Mouse (Mus musculus): ENCODE data around the gene Polr1a. TPM values are rescaled to one million over a fixed set of nuclear protein-coding genes. Genes with fewer than 3 reads are reported as not detected.
"Not testable (repeated sequence)": the region's sequence is repeated elsewhere in the genome, so short reads cannot be mapped to it uniquely, and the experiment has no call there.

The Polr1a gene
- polyA plus RNA-seq, 1 experiment from 2014 or later, result 35.6 TPM

GRCm38 (mm10) chr6:71911686-71912450 lies 3.0 kb downstream of the Polr1a start:
- no peak overlapping the region for H3K9ac ChIP-seq (replicated peaks; ENCODE audit: low read length)
- H3K36me3 ChIP-seq (ENCODE audit: insufficient read depth, low read length), result peaks cover 30% of the 10 kb centered on the region
- 75% methylated on average over 5 of the region's 5 CpGs for WGBS
- H3K4me1 ChIP-seq (ENCODE audit: insufficient read depth, low read length), result peaks cover 12% of the 10 kb centered on the region; the same call in 1 of the 2 replicates
- H3K27ac ChIP-seq (ENCODE audit: low read length), result no peak overlapping the region
- H3K27me3 ChIP-seq (ENCODE audit: insufficient read depth, low read length), result no peaks in the 10 kb centered on the region
- no peaks in the 10 kb centered on the region for H3K9me3 ChIP-seq (ENCODE audit: low read length)
- no peak overlapping the region for H3K4me3 ChIP-seq (ENCODE audit: low read length)
- no peak overlapping the region for H3K4me2 ChIP-seq (replicated peaks; ENCODE audit: low read depth, low read length)
- no peak for ATAC-seq (ENCODE audit: low FRiP score, low TSS enrichment)

GRCm38 (mm10) chr6:71920752-71921151 lies 11.9 kb downstream of the Polr1a start:
- Histone ChIP-seq H3K36me3 (ENCODE audit: insufficient read depth, low read length) (peaks cover 51% of the 10 kb centered on the region), H3K4me3 (ENCODE audit: low read length) (no peak overlapping the region), H3K4me1 (ENCODE audit: insufficient read depth, low read length) (no peaks in the 10 kb centered on the region), H3K27ac (ENCODE audit: low read length) (no peak overlapping the region), H3K9ac (replicated peaks; ENCODE audit: low read length) (no peak overlapping the region), H3K4me2 (replicated peaks; ENCODE audit: low read depth, low read length) (no peak overlapping the region), H3K27me3 (ENCODE audit: insufficient read depth, low read length) (no peaks in the 10 kb centered on the region), H3K9me3 (ENCODE audit: low read length) (no peaks in the 10 kb centered on the region)
- ATAC-seq (ENCODE audit: low FRiP score, low TSS enrichment), result no peak
- 97% methylated on average over 7 of the region's 7 CpGs for WGBS

GRCm38 (mm10) chr6:71925233-71925632 lies 16.4 kb downstream of the Polr1a start:
- H3K4me2 ChIP-seq (replicated peaks; ENCODE audit: low read depth, low read length); H3K27ac ChIP-seq (ENCODE audit: low read length); ATAC-seq (ENCODE audit: low FRiP score, low TSS enrichment); H3K4me3 ChIP-seq (ENCODE audit: low read length); H3K4me1 ChIP-seq (ENCODE audit: insufficient read depth, low read length); H3K9me3 ChIP-seq (ENCODE audit: low read length); H3K9ac ChIP-seq (replicated peaks; ENCODE audit: low read length); H3K27me3 ChIP-seq (ENCODE audit: insufficient read depth, low read length): not testable (repeated sequence)
- H3K36me3 ChIP-seq (ENCODE audit: insufficient read depth, low read length), result peaks cover 51% of the 10 kb centered on the region
- 90% methylated on average over 5 of the region's 5 CpGs for WGBS

- no peak overlapping the region for H3K4me3 ChIP-seq (ENCODE audit: low read length)
- no peaks in the 10 kb centered on the region for H3K27me3 ChIP-seq (ENCODE audit: insufficient read depth, low read length)
- no peak for ATAC-seq (ENCODE audit: low FRiP score, low TSS enrichment)
- peaks cover 64% of the 10 kb centered on the region for H3K36me3 ChIP-seq (ENCODE audit: insufficient read depth, low read length)
- no peaks in the 10 kb centered on the region for H3K4me1 ChIP-seq (ENCODE audit: insufficient read depth, low read length)
- no peaks in the 10 kb centered on the region for H3K9me3 ChIP-seq (ENCODE audit: low read length)
- H3K4me2 ChIP-seq (replicated peaks; ENCODE audit: low read depth, low read length), result no peak overlapping the region
- no peak overlapping the region for H3K27ac ChIP-seq (ENCODE audit: low read length)
- no peak overlapping the region for H3K9ac ChIP-seq (replicated peaks; ENCODE audit: low read length)
Observed at GRCm38 (mm10) chr6:71927911-71928310, 19.1 kb downstream of the Polr1a start.

GRCm38 (mm10) chr6:71930053-71930452 lies 21.2 kb downstream of the Polr1a start:
- Histone ChIP-seq H3K9ac (replicated peaks; ENCODE audit: low read length) (no peak overlapping the region), H3K27ac (ENCODE audit: low read length) (no peak overlapping the region), H3K4me1 (ENCODE audit: insufficient read depth, low read length) (no peaks in the 10 kb centered on the region), H3K4me2 (replicated peaks; ENCODE audit: low read depth, low read length) (no peak overlapping the region), H3K9me3 (ENCODE audit: low read length) (no peaks in the 10 kb centered on the region), H3K27me3 (ENCODE audit: insufficient read depth, low read length) (no peaks in the 10 kb centered on the region), H3K4me3 (ENCODE audit: low read length) (no peak overlapping the region), H3K36me3 (ENCODE audit: insufficient read depth, low read length) (peaks cover 64% of the 10 kb centered on the region)
- WGBS, result 84% methylated on average over 10 of the region's 10 CpGs
- no peak for ATAC-seq (ENCODE audit: low FRiP score, low TSS enrichment)

GRCm38 (mm10) chr6:71930830-71931437 lies 22.1 kb downstream of the Polr1a start:
- Histone ChIP-seq H3K36me3 (ENCODE audit: insufficient read depth, low read length) (peaks cover 59% of the 10 kb centered on the region), H3K27ac (ENCODE audit: low read length) (no peak overlapping the region), H3K4me3 (ENCODE audit: low read length) (no peak overlapping the region), H3K9ac (replicated peaks; ENCODE audit: low read length) (no peak overlapping the region), H3K9me3 (ENCODE audit: low read length) (no peaks in the 10 kb centered on the region), H3K4me1 (ENCODE audit: insufficient read depth, low read length) (no peaks in the 10 kb centered on the region), H3K4me2 (replicated peaks; ENCODE audit: low read depth, low read length) (no peak overlapping the region), H3K27me3 (ENCODE audit: insufficient read depth, low read length) (no peaks in the 10 kb centered on the region)
- ATAC-seq (ENCODE audit: low FRiP score, low TSS enrichment), result no peak
- 83% methylated on average over 12 of the region's 12 CpGs for WGBS

- Histone ChIP-seq H3K27me3 (ENCODE audit: insufficient read depth, low read length) (no peaks in the 10 kb centered on the region), H3K9me3 (ENCODE audit: low read length) (no peaks in the 10 kb centered on the region), H3K4me3 (ENCODE audit: low read length) (no peak overlapping the region), H3K4me2 (replicated peaks; ENCODE audit: low read depth, low read length) (no peak overlapping the region), H3K27ac (ENCODE audit: low read length) (no peak overlapping the region), H3K9ac (replicated peaks; ENCODE audit: low read length) (no peak overlapping the region), H3K36me3 (ENCODE audit: insufficient read depth, low read length) (peaks cover 60% of the 10 kb centered on the region), H3K4me1 (ENCODE audit: insufficient read depth, low read length) (no peaks in the 10 kb centered on the region)
- WGBS, result 71% methylated on average over 5 of the region's 5 CpGs
- ATAC-seq (ENCODE audit: low FRiP score, low TSS enrichment), result no peak
Observed at GRCm38 (mm10) chr6:71932347-71932746, 23.5 kb downstream of the Polr1a start.

- Histone ChIP-seq H3K36me3 (ENCODE audit: insufficient read depth, low read length) (peaks cover 68% of the 10 kb centered on the region), H3K4me3 (ENCODE audit: low read length) (no peak overlapping the region), H3K9ac (replicated peaks; ENCODE audit: low read length) (no peak overlapping the region), H3K4me1 (ENCODE audit: insufficient read depth, low read length) (no peaks in the 10 kb centered on the region), H3K4me2 (replicated peaks; ENCODE audit: low read depth, low read length) (no peak overlapping the region), H3K27me3 (ENCODE audit: insufficient read depth, low read length) (no peaks in the 10 kb centered on the region), H3K27ac (ENCODE audit: low read length) (no peak overlapping the region), H3K9me3 (ENCODE audit: low read length) (no peaks in the 10 kb centered on the region)
- 46% methylated on average over 2 of the region's 2 CpGs for WGBS
- peak; percentile 74 for ATAC-seq (ENCODE audit: low FRiP score, low TSS enrichment)
Observed at GRCm38 (mm10) chr6:71934081-71934556, 25.3 kb downstream of the Polr1a start.

GRCm38 (mm10) chr6:71935737-71936136 lies 26.9 kb downstream of the Polr1a start:
- Histone ChIP-seq H3K4me1 (ENCODE audit: insufficient read depth, low read length) (no peaks in the 10 kb centered on the region), H3K27me3 (ENCODE audit: insufficient read depth, low read length) (no peaks in the 10 kb centered on the region), H3K4me2 (replicated peaks; ENCODE audit: low read depth, low read length) (no peak overlapping the region), H3K4me3 (ENCODE audit: low read length) (no peak overlapping the region), H3K9me3 (ENCODE audit: low read length) (no peaks in the 10 kb centered on the region), H3K27ac (ENCODE audit: low read length) (no peak overlapping the region), H3K9ac (replicated peaks; ENCODE audit: low read length) (no peak overlapping the region), H3K36me3 (ENCODE audit: insufficient read depth, low read length) (peaks cover 61% of the 10 kb centered on the region)
- no peak for ATAC-seq (ENCODE audit: low FRiP score, low TSS enrichment)
- WGBS, result 81% methylated on average over 2 of the region's 2 CpGs

- Histone ChIP-seq H3K9me3 (ENCODE audit: low read length) (no peaks in the 10 kb centered on the region), H3K27ac (ENCODE audit: low read length) (no peak overlapping the region), H3K27me3 (ENCODE audit: insufficient read depth, low read length) (no peaks in the 10 kb centered on the region), H3K4me1 (ENCODE audit: insufficient read depth, low read length) (no peaks in the 10 kb centered on the region), H3K9ac (replicated peaks; ENCODE audit: low read length) (no peak overlapping the region), H3K4me2 (replicated peaks; ENCODE audit: low read depth, low read length) (no peak overlapping the region), H3K4me3 (ENCODE audit: low read length) (no peak overlapping the region), H3K36me3 (ENCODE audit: insufficient read depth, low read length) (peaks cover 57% of the 10 kb centered on the region)
- no peak for ATAC-seq (ENCODE audit: low FRiP score, low TSS enrichment)
- WGBS, result 84% methylated on average over 6 of the region's 6 CpGs
Observed at GRCm38 (mm10) chr6:71940912-71941311, 32.1 kb downstream of the Polr1a start.
